Mouse (Mus musculus): ENCODE results near the gene Podxl. TPM values are rescaled to one million over a fixed set of nuclear protein-coding genes. Genes with fewer than 3 reads are reported as not detected.

Podxl gene
- total and polyA plus RNA-seq, 2 experiments from 2014 or later: 6.4 to 15.7 TPM

DNA sequence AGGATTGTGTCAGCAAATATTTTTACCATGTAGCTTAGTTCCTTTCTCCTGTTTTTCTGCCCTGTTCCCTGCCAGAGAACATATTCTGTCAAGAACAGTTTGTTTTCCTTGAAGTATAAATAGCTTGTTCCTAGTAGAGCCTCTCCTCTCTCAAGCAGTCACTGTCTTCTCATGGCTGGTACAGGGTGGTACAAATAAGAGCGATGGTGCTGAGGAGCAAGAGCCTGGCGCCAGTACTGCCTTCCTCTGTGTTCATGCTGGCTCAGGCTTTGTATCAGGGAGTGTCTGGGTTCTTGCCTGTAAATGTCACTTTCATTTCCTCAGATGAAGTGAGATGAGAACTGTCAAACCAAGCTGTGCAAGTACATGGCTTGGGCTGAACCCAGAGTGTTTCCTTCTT lies 61.2 kb downstream of the Podxl start:
- H3K36me3 ChIP-seq (ENCODE audit: insufficient read depth, low read length): peaks cover 9% of the 10 kb centered on the region; the same call in 1 of the 2 replicates
- no peaks in the 10 kb centered on the region for H3K4me1 ChIP-seq (ENCODE audit: insufficient read depth, low read length)
- H3K9ac ChIP-seq (replicated peaks; ENCODE audit: low read length): no peak overlapping the region
- no peak for DNase-seq (ENCODE audit: low spot score)
- no peaks in the 10 kb centered on the region for H3K9me3 ChIP-seq (ENCODE audit: low read length)
- 93% methylated on average over 2 of the region's 2 CpGs for WGBS
- ATAC-seq: no peak
- H3K4me2 ChIP-seq (ENCODE audit: low read depth, low read length): no peak overlapping the region
- H3K27ac ChIP-seq: no peak overlapping the region; the same call in 1 of the 2 replicates
- H3K27me3 ChIP-seq (ENCODE audit: insufficient read depth, low read length): no peaks in the 10 kb centered on the region
- no peak for TF ChIP-seq CTCF (IDR thresholded peaks at IDR 0.05; ENCODE audit: low read depth)
- H3K4me3 ChIP-seq (ENCODE audit: low read length): no peak overlapping the region

DNA sequence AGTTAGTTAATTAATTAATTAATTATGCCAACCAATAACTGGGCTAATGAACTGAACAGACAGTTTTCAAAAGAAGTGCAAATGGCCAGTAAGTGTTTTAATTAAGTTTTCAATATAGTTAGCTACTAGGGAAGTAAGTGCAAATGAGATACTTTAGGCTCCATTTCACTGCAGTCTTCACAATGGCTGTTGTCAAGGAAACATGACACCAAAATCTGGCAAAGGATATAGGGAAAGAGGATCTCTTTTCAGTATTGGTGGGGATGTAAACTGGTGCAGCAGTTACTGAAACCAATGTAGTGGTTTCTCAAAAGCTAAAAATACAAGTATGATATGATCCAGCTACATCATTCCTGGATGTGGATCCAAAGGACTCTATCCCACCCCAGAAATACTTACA lies 63.1 kb downstream of the Podxl start:
- H3K9me3 ChIP-seq (ENCODE audit: low read length): no peaks in the 10 kb centered on the region
- no peak overlapping the region for H3K9ac ChIP-seq (replicated peaks; ENCODE audit: low read length)
- ATAC-seq (no peak), DNase-seq (ENCODE audit: low spot score) (no peak)
- H3K36me3 ChIP-seq (ENCODE audit: insufficient read depth, low read length): peaks cover 11% of the 10 kb centered on the region; the same call in 1 of the 2 replicates
- TF ChIP-seq CTCF (IDR thresholded peaks at IDR 0.05; ENCODE audit: low read depth): no peak
- H3K4me1 ChIP-seq (ENCODE audit: insufficient read depth, low read length): no peaks in the 10 kb centered on the region
- H3K27me3 ChIP-seq (ENCODE audit: insufficient read depth, low read length): no peaks in the 10 kb centered on the region
- H3K4me2 ChIP-seq (ENCODE audit: low read depth, low read length): no peak overlapping the region
- H3K27ac ChIP-seq: no peak overlapping the region
- H3K4me3 ChIP-seq (ENCODE audit: low read length): no peak overlapping the region

DNA sequence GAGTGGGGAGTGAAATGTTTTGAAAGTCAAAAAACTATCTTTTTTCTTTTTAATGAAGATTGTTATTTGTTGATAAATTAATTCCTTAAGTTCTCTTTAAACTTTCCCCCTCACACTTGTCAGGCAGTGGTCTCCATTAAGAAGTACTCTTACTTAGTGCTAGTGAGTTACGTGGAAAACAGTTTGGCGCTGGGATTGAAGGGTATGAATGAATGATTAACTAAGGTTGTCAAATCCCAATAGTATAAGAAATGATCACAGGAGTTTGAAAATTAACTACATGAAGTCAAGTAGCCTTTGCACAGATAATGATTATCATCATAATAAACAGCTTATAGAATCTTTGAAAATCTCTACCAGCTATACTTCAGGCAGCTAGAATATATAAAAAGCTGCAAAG lies 63.5 kb downstream of the Podxl start:
- no peak for DNase-seq (ENCODE audit: low spot score)
- H3K27ac ChIP-seq: no peak overlapping the region
- H3K9ac ChIP-seq (replicated peaks; ENCODE audit: low read length): no peak overlapping the region
- H3K4me3 ChIP-seq (ENCODE audit: low read length): no peak overlapping the region
- no peak for TF ChIP-seq CTCF (IDR thresholded peaks at IDR 0.05; ENCODE audit: low read depth)
- H3K36me3 ChIP-seq (ENCODE audit: insufficient read depth, low read length): peaks cover 11% of the 10 kb centered on the region; the same call in 1 of the 2 replicates
- WGBS: 73% methylated on average over 2 of the region's 2 CpGs
- no peak for ATAC-seq
- no peaks in the 10 kb centered on the region for H3K4me1 ChIP-seq (ENCODE audit: insufficient read depth, low read length)
- H3K9me3 ChIP-seq (ENCODE audit: low read length): no peaks in the 10 kb centered on the region
- H3K4me2 ChIP-seq (ENCODE audit: low read depth, low read length): no peak overlapping the region
- H3K27me3 ChIP-seq (ENCODE audit: insufficient read depth, low read length): no peaks in the 10 kb centered on the region

DNA sequence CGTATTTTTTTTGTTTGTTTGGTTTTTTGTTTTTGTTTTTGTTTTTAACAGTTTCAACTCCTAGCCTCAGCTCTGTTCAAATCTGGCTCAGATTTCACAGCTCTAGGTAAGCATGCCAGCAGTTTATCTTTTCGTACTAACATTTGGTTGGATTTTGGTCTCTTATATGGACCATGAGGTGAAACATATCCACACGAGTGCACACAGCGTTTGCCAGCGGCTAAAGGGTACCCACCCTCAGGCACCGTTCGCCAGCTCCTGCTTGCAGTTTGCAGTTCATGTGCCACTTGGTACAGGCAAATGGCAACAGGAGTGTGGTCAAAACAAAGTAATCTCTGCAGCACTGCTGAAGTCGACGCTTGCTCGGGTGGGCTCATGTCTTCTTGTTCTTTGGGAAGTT lies 63.9 kb downstream of the Podxl start:
- WGBS: 78% methylated on average over 10 of the region's 10 CpGs
- DNase-seq (ENCODE audit: low spot score) (no peak), ATAC-seq (no peak)
- no peak overlapping the region for H3K9ac ChIP-seq (replicated peaks; ENCODE audit: low read length)
- H3K4me2 ChIP-seq (ENCODE audit: low read depth, low read length): no peak overlapping the region
- no peaks in the 10 kb centered on the region for H3K4me1 ChIP-seq (ENCODE audit: insufficient read depth, low read length)
- TF ChIP-seq CTCF (IDR thresholded peaks at IDR 0.05; ENCODE audit: low read depth): no peak
- no peak overlapping the region for H3K27ac ChIP-seq
- no peak overlapping the region for H3K4me3 ChIP-seq (ENCODE audit: low read length)
- no peaks in the 10 kb centered on the region for H3K27me3 ChIP-seq (ENCODE audit: insufficient read depth, low read length)
- no peaks in the 10 kb centered on the region for H3K9me3 ChIP-seq (ENCODE audit: low read length)
- H3K36me3 ChIP-seq (ENCODE audit: insufficient read depth, low read length): peaks cover 11% of the 10 kb centered on the region; the same call in 1 of the 2 replicates

DNA sequence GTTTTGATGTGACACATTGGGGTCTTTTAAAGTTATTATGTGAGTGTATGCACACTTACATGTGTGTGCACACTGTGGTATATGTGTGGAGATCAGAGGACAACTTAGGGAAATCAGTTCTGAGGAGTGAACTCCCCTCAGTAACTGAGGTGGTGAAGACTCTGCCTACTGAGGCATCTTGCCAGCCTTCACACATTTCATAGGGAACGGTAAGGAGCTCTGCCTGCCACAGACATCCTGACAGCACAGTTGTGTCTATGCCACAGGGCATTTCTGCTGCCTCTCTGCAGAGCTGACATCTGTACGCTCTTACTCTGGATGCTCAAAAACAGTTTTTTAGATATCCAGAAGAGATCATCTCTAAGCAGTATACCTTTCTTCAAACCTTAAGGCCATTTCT lies 67.6 kb downstream of the Podxl start:
- H3K4me3 ChIP-seq (ENCODE audit: low read length): no peak overlapping the region
- H3K27me3 ChIP-seq (ENCODE audit: insufficient read depth, low read length): no peaks in the 10 kb centered on the region
- TF ChIP-seq CTCF (IDR thresholded peaks at IDR 0.05; ENCODE audit: low read depth): no peak
- no peak overlapping the region for H3K27ac ChIP-seq
- 59% methylated on average over 2 of the region's 2 CpGs for WGBS
- ATAC-seq (no peak), DNase-seq (ENCODE audit: low spot score) (no peak)
- H3K9ac ChIP-seq (replicated peaks; ENCODE audit: low read length): no peak overlapping the region
- H3K9me3 ChIP-seq (ENCODE audit: low read length): no peaks in the 10 kb centered on the region
- no peak overlapping the region for H3K4me2 ChIP-seq (ENCODE audit: low read depth, low read length)
- peaks cover 6% of the 10 kb centered on the region; the same call in 1 of the 2 replicates for H3K36me3 ChIP-seq (ENCODE audit: insufficient read depth, low read length)
- H3K4me1 ChIP-seq (ENCODE audit: insufficient read depth, low read length): no peaks in the 10 kb centered on the region

DNA sequence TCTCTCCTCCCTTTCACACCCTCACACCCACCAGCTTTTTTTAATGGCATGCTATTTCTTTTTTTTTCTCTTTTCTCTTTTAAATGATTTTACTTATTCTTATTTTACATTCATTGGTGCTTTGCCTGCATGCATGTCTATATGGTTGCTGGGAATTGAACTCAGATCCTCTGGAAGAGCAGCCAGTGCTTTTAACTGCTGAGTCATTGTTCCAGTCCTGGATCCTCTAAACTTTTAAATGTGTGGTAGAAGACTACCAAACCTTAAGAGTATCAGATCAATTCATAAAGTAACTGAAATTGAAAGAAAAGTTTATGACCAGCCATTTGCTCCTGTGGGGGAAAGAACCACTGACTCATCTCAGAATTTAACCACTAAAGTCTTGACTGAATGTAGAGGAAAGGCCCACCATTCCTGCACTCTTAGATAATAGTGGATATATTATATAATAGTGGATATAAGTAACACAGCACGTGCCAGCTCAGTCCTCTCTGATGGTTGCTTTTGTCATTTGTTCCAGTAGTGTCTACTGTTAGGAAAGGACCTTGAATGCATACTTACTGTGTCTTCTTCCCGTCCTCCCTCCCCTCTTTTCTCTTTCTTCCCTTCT lies 68.6 kb downstream of the Podxl start:
- H3K9me3 ChIP-seq (ENCODE audit: low read length): no peaks in the 10 kb centered on the region
- H3K4me1 ChIP-seq (ENCODE audit: insufficient read depth, low read length): no peaks in the 10 kb centered on the region
- no peak overlapping the region for H3K9ac ChIP-seq (replicated peaks; ENCODE audit: low read length)
- H3K27ac ChIP-seq: no peak overlapping the region
- H3K27me3 ChIP-seq (ENCODE audit: insufficient read depth, low read length): no peaks in the 10 kb centered on the region
- WGBS: 87% methylated on average over 2 of the region's 2 CpGs
- TF ChIP-seq CTCF (IDR thresholded peaks at IDR 0.05; ENCODE audit: low read depth): no peak
- H3K4me3 ChIP-seq (ENCODE audit: low read length): no peak overlapping the region
- H3K4me2 ChIP-seq (ENCODE audit: low read depth, low read length): no peak overlapping the region
- no peak for ATAC-seq
- no peak for DNase-seq (ENCODE audit: low spot score)
- peaks cover 6% of the 10 kb centered on the region; the same call in 1 of the 2 replicates for H3K36me3 ChIP-seq (ENCODE audit: insufficient read depth, low read length)

DNA sequence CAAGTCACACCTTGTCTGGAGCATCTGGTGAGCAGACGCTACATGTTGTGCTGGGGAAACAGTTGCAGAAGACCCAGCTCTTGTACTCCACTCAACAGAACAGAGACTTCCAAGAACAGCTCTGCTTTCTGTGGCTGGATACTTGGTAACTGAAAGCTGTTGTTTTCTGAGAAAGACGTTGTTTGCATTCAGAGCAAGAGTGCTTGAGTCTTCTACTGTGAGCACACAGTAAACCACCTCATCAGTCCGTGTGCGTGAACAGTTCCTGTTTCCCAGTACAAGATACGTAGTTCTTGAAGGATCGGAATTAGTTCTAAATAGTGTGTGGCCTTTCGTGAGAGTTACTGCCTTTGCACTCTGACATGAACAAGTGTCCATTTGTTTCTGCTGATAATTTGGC lies 73.8 kb downstream of the Podxl start:
- TF ChIP-seq CTCF (IDR thresholded peaks at IDR 0.05; ENCODE audit: low read depth): no peak
- Histone ChIP-seq H3K4me1 (ENCODE audit: insufficient read depth, low read length) (no peaks in the 10 kb centered on the region), H3K27ac (no peak overlapping the region), H3K36me3 (ENCODE audit: insufficient read depth, low read length) (no peaks in the 10 kb centered on the region; the same call in 1 of the 2 replicates), H3K27me3 (ENCODE audit: insufficient read depth, low read length) (no peaks in the 10 kb centered on the region), H3K4me2 (ENCODE audit: low read depth, low read length) (no peak overlapping the region), H3K4me3 (ENCODE audit: low read length) (no peak overlapping the region), H3K9me3 (ENCODE audit: low read length) (no peaks in the 10 kb centered on the region), H3K9ac (replicated peaks; ENCODE audit: low read length) (no peak overlapping the region)
- 91% methylated on average over 7 of the region's 7 CpGs for WGBS
- DNase-seq (ENCODE audit: low spot score): no peak
- ATAC-seq: no peak
